Mouse (Mus musculus) brain, adult 2 months (tissue): Measurements from ENCODE around the gene Prpsap1.

Source experiments
- DNase-seq: peaks from one replicate; pipeline ENCODE4 v3.0.0; 2011; ENCODE audit warnings: low read depth, low spot score

Prpsap1 gene

DNA sequence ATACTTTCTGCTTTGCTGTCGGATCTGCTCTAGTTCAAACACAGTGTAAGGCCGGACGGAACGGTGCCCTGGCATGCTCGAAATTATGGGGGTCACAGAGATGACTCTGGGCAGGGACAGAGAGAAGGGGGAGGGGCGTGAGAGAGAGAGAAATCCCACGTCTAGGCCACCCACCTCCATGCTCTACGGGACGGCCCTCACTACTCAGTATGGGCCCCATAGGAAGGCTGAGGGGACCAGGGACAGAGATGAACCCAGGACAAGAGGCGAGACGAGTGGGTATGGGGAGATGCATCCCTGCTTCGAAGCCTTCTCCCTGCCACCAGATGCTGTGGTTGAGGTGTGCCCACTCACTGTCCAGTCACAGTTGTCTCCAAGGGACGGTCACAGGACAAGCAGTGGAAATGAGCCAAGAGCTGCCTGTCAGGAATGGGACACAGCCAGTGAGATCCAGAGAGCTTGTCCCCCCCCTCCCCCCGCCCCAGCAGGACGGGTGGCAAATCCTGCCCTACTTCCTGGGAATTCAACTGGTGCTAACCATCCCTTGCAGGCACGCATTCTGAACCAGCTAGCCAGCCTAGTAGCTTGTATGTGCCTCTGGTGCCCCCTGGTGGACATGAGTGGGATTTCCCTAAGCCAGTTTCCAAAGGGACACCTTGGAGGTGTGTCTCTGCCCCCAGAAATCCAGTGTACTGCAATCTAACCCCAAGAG is 48.2 kb downstream of the Prpsap1 start:
- peak; percentile 96 for DNase-seq

DNA sequence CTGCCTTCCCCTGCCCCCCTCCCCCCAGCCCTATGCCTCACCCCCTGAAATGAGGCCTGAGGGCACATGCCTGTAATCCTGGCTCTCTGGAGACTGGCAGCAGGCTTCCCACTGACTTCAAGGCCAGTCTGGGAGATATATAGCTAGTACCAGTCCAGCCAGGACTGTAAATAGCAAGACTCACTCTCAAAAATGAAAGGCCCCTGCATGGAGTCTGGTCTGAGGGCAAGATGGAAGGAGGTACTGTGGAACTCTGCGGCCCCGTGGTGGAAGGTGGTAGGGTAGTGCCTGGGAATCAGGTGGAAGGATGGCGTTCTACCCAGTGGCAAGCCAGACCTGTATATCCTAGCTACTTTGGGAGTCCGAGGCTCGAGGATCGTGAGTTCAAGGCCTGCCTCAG is 50.1 kb downstream of the Prpsap1 start:
- DNase-seq: no peak

DNA sequence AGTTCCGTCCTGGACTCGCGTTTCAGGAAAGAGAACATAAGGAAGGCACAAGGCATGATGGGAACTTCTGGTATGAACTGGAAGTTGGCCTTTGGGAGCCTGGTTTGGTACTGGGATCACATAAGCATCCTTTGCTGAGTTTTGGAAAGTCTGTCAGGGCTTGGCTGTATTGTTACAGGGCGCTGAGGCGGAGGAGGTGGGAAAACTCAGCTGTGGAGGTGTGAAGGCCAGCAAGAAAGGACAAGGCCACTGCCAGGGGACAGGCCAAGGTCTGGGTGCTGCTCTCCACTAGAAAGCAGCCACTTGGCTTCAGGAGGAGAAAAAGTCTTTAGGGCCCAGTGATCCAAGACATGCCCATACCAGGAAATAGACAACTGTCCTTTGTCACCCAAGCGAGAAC is 50.7 kb downstream of the Prpsap1 start:
- DNase-seq: no peak

DNA sequence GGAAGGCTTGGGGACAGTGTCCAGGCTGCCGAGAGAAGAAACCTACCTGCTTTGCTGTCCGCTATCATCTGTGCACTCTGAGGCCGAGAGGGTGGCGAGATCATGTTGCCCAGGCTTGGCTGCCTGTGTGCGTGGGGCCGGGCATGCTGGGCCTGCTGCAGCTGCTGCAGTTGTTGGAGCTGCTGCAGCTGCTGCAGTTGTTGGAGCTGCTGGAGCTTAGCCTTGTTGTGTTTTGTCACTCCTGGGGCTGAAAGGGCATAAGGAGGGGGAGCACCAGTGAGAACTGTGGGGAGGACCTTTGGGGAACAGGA is 51.2 kb downstream of the Prpsap1 start:
- DNase-seq: no peak

DNA sequence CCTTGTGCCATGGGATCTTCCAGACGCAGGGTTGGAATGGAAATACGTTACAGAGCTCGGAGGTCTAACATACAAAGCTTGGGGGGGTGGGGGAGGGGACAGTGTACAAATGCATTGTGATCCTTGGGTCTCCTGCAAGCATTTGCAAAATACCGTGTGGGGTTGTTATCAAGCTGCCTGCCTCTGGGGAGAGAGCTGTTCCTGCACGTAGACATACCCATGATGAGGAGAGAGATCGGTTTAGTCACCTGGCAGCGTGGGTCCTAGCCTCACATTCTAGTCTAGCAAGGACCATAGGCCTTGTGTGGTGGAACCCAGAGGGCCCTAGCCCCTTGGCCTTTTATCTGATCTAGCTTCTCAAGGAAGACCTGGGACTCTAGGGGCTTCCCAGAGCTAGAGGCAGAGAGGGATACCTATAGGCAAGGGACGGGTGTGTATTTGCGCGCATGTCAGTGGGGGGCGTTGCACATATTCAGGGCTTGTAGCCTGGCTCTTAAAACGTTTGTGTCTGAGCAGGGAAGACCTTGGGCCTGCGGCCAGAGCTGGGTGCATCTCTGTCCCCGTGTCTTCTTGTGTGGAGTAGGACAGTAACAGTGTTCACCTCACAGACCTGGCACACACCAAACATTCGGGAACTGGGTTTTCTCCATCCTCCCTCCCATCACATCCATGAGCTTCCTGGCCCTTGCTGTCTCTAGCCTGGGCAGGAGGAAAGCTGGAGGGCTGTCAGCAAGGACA is 51.7 kb downstream of the Prpsap1 start:
- no peak for DNase-seq

DNA sequence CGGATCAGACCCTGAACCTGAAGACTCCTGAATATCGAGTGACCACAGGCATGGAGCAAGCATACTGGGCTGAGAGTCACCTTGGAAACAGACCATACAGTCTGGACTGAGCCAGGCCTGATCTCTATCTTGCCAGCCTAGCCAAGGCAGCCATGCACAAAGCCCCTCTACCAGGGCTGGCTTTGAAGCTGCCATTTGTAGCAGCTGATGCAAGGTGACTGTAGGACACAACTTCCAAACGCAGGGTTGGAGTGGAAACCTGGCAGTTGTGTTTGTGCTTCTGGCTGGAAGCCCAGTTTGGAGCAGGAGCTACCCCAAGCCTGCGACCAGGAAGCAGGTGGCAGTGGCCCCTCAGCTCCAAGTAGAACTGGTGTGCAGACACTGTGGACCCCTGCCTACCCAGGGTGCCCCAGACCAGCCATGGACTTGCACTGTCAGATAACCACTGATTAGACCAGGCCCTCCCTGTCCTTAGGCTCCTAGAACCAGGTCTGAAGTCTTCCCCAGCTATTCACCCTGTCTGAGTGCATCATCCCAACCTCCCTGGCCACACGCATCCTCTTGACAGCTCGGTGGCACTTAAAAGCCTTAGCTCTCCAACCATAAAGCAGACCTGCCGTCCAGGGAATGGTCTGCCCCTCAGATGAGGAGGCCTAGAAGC is 53.5 kb downstream of the Prpsap1 start:
- no peak for DNase-seq

DNA sequence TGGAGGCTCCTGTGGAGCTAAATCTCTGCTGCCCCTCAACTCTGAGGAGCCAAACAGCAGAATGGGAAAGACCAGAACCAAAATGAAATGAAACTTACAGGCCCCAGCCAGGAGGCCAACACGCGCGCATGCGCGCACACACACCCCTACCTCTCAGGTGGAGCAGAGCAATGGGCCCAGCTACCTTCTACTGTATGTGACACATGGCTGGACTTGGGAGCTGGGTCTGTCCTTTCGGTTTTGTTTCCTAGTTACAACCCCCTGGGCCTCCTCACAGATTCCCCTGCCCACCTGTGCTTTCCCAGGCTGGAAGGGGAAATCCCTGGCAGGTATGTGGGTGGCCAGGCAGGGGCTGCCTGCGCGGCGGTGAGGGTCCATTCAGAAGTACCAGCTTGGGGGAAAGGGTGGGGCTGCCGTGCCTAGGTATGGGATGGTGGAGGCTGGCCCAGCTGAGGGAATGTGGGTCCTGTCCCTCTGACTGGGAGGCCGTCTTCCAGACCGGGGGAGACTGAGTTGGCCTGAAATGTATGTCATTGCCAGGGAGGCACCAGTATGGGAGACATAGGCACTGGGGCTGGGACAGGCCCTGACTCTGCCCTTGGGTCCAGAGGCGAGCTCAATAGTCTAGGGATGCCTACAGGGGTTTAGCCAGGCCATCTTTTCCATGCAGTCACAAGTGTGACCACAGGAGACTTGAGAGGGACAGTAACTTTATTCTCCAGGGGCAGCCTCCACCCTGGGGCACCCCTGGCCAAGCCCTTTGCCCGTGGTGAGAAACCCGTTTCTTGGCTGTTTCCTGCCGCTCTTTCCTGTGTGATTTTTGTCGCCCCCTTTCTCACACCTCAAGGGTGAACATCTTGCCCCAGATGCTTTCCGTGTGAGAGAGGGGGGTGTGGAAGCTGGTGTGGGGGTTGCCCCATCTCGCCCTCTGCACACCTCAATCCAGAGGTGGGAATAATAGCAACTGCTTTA is 54.4 kb downstream of the Prpsap1 start:
- DNase-seq: no peak

DNA sequence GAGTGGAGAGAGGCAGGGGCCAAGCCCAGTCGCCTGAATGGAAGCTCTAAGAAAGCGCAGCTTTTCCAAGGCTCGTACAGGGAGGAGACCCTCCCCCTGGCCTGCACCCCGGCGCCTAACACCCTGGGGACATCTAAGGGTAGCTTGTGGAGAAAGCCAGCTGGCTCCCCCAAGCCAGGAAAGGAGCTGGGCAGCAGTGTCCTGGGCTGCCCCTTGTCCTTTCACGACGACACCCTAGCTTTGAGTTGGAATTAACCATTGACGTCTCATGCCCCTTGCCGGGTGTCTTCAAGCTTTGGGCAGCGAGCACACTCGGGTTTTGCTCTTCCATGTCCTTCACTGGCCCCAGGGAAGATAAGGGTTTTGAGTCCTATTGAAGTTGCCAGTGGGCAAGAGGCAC is 56.5 kb downstream of the Prpsap1 start:
- DNase-seq: no peak

DNA sequence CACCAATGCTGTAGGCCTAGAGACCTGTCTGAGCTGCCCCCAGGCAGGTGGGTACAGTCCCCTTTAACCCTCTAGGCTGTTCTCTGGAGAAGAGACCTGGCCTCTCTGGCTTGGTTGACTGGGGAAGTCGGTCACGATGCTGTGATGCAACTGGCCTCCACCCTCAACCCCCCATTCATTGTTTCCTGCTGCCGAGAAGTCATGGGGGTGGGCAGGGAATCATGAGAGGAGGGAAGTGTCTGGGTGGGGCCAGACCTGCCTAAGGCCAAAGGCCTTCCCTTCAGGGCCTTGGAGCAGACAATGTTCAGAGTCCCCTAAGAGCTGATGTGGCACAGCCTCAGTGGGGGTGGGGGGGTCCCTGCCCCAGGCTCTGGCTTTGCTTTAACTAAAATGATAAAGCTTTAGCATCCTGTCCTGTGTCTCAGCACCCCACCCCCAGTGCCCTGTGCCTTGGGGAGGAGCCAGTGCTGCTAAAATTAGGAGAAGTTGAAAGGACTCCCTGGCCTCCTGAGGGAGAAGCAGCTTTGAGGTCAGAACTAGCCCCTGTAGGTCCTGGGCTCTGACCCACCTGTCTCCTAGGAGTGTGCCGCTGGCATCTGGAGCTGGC is 57.2 kb downstream of the Prpsap1 start:
- no peak for DNase-seq

DNA sequence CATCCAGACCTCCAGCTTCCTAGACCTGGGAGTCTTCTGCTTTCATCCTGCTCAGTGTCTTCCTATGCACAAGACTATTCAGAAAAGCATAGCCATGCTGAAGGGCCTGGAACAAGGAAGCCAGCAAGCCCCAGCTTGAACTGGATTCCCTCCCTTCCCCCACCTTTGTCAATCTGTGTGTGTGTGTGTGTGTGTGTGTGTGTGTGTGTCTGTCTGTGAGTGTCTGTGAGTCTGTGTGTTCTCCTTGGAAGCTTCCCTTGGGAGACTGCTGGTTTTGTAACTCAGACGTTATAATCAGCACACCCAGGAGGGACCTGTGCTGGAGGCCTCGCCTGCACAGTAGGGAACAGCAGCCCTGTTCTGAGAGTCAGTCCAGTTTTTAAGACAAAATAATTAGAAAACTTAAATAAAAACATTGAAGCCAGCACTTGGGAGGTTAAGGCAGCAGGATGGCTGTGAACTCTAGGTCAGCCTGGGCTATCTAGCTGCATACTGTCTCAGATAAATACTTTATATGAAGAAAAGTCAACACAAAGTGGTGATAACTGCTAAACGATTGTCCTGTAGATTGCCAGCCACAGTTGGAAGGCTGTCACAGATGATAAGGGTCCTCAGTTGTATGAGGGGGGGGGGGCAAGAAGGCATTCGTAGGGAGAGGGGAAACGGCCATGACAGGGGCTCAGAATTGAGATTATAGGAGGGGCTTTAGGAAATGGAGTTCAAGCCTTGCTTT is 57.8 kb downstream of the Prpsap1 start:
- DNase-seq: no peak

DNA sequence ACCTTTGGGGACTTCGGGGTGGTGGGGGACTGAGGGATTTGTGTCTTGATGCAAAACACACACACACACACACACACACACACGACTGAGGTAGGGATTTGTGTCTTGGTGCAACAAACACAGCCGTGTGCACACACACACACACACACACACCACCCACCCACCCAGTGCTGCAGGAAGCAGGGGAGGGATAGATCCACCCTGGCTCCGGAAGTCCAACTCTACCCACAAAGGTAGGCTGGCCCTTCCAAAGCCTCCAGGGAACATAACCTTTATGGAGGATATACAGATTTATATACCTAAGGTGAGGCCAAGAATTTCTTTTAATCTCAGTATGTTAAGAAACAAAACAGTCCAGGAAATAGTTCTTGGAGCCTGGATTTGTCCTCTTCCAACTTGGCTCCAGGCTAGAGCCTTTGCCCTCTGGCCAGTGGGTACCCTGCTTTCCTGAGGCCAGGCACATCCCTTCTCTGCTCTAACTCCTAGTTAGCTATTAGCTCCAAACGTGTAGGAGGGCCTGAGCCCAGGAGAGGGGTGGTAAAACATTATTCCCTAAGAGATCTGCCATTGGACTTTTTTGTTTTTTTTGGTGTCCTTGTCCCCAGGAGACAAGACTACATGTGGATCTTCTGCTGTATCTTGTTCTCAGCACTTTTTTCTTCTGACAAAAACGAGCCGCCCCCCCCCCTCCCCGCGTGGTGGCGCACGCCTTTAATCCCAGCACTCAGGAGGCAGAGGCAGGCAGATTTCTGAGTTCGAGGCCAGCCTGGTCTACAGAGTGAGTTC is 58.8 kb downstream of the Prpsap1 start:
- DNase-seq: peak; percentile 54

DNA sequence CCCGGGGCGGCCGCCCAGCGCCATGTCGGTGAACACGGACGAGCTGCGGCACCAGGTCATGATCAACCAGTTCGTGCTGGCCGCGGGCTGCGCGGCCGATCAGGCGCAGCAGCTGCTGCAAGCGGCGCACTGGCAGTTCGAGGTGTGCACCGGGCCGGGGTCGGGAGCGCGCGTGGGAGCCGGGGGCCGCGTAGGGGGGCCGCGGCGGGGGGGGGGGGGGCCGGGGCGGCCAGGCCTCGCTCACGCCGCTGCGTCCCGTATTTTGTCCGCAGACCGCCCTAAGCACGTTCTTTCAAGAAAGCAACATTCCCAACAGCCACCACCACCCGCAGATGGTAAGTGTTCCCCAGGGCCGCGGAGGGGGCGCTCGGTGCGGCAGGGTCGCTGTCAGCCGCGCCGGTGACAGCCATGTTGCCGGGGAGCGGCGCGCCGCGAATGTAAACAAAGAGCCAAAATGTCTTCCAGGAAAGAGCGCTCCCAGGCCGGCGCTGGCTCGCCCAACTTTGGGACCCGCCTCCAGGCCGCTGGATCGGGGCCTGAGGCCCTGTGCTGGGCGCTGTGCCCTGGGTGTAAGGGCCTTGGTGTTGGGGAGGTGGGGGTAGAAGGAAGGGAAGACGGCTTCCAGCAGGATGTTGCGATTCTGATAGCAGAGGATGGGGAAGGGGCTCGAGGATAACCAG is 59.6 kb downstream of the Prpsap1 start:
- peak; percentile 51 for DNase-seq

DNA sequence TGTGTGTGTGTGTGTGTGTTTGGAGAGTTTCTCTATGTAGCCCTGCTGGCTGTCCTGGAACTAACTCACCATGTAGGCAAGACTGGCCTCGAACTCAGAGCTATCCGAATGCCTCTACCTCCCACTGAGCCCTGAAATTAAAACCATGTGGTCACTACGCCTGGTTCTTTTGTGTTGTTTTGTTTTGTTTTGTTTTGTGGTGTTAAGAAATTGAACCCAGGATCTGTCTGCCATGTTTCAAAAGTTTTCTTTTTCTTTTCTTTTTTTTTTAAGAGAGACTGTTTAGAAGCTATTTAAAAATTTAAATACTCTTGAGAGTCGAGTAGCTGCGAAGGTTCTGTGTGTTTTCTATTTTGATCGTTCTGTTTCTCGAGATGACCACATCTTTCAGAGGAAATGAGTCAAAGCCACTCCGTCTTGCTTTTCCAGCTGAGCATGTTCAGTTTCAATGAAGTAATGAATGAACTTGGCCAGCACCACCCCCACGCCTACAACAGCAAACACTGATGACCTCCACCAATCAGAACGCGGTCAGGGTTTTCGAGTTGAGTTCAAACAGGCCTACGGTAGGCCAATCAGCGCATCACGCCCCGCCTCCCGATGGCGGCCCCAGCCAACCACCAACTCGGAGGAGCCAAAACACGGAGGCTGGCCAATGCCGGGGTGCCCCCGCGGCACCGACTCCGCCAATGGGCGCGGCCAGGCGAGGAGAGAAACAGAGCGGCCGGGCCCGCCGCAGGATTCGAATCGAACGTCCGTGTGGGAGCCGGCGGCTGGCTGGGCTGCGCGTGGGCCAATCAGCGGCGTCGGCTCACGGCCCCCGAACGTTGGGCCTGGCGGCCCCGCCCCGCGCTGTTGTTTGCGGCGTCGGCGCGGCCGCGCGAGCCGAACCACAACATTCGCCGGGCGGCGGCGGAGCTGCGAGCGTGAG is 60.4 kb downstream of the Prpsap1 start, which contains the start of gene Ubald2:
TSS of gene Ubald2 (plus strand) at position 739 of the 931 bp plus-strand sequence.
- DNase-seq: peak; percentile 100

DNA sequence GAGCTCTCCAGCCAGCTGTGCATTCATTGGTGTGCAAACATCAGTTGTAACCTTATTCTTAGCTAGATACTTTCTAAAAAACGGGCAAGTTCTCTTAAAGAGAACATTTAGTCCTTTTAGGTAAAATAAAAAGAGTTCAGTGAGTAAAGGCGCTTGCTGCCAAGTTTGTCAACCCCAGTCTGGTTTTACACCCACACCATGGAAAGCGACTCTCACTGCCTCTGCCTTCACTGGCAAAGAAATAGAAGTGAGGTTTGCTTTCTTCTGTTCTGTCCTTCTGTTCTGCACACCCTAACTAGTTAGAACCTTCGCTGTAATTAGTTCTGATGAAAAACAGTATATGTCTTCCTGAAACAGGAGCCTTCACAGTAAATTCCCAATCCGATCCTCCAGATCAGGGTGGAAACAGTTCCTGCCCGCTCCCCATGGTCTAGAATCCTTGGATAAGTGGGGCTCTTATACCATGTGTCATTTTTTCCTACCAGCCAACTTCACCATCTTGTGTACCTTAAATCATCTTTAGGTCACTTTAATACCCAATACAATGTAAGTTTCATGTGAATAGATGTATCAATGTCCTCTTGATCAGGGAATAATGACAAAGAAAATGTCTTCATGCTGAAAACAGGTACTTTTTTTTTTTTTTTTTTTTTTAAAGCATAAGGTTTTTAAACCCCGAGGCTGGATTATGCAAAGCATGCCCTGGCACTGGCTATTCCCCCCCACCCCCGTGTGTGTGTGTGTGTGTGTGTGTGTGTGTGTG is 61.2 kb downstream of the Prpsap1 start:
- DNase-seq: peak; percentile 90

DNA sequence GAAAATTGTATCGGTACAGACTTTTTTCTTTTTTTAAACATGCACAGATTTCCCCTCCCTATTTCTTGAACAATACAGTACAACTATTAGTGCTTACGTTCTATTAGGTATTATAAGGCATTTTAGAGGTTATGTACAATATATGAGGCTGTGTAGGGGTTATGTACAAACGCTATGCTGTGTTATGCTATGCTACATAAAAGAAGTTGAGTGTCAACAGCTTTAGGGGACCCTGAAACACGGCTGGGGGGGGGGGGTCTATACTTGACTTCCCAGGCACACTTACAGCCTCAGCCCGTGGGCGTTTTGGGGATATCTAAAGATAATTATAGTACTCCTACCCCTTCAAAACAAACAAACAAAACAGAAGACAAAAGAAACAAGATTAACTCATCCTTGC is 61.9 kb downstream of the Prpsap1 start:
- no peak for DNase-seq

DNA sequence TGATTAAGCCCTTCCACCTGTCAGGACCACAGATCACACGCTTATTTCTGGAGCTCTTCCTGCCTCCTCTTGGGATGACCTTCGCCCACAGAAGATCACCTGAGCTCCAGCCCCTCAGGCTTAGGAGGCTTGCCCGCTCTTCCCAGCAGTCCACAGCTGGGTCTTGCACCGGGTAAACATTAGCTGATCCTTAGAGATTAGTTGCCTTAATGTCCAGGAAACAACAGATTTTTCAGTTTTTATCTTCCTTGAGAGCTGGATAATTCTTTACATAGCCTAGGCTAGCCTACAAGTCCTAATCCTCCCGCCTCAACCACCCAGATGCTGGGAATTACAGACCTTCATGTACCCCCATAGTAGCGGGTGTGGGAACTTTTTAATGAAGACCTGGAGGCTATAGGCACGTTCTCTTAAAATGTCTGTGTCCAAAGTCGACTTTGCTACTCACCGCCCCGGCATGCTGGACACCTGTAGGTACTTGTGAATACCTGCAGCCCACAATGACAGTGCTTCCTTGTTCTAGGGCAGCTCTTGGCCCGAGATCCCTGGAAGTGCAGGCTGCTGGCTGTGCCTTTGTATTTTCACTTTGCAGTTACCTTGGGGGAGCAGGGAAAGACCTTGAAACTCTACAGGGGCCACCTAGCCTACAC is 62.4 kb downstream of the Prpsap1 start:
- no peak for DNase-seq
